Mouse (Mus musculus): Measurements from ENCODE around the gene Olfr820. TPM values are rescaled to one million over a fixed set of nuclear protein-coding genes. Genes with fewer than 3 reads are reported as not detected.
"Not testable (repeated sequence)": the region's sequence is repeated elsewhere in the genome, so short reads cannot be mapped to it uniquely, and the experiment has no call there.

Olfr820 gene
- not detected for total RNA-seq (2022)

DNA sequence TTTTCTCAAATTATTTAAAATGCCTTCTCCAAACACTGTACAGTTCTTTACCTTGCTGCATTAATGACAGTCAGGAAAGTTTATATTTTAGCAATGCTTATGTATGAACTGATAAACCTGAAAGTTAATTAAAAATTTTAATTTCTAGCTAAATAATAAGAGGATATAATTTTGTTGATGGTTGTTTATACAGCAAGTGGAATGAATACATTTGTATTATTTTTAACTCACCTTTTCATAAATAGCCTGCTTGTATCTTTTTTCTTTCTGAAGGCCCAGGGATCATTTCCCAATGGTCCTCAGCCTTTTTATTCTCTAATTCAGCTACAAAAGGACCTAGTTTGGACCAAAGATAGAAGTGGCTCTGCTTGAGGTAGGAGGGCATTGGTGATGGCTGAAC lies at the start of gene Olfr820:
TSS of gene Olfr820 (plus strand) at position 301 of the 400 bp plus-strand sequence.
- no peak for DNase-seq (ENCODE audit: low spot score in 2 of 2)

DNA sequence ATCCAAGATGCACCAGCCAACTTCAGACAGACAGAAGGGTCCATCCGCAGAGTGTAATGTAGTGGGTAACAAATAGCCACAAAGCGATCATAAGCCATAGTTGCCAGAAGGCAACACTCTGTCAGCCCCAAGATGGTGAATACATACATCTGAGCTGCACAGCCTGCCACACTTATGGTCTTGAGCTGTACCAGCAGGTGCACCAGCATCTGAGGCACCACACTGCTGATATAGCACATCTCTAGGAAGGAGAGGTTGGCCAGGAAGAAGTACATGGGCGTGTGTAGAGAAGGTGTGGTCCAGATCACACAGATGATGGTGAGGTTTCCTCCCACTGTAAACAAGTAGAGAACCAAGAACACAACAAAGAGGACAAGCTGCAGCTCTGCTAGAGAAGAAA lies 46.2 kb upstream of the Olfr820 start:
- DNase-seq (ENCODE audit: low spot score in 2 of 2): not testable (repeated sequence)

GRCm38 (mm10) chr10:129967166-129967565 lies 45.3 kb upstream of the Olfr820 start, which contains the start of gene Olfr819:
Gene Olfr819, minus strand, starts transcription at chr10:129967266.
- DNase-seq (ENCODE audit: low spot score in 2 of 2): not testable (repeated sequence)

GRCm38 (mm10) chr10:129972994-129973393 lies 39.4 kb upstream of the Olfr820 start:
- not testable (repeated sequence) for DNase-seq (ENCODE audit: low spot score in 2 of 2)

- DNase-seq (ENCODE audit: low spot score in 2 of 2): not testable (repeated sequence)
Observed at GRCm38 (mm10) chr10:129976040-129976439, 36.4 kb upstream of the Olfr820 start, which contains the start of gene Olfr247. Gene Olfr247, minus strand, starts transcription at chr10:129976140.

- DNase-seq (ENCODE audit: low spot score in 2 of 2): not testable (repeated sequence)
Observed at GRCm38 (mm10) chr10:129981867-129982266, 30.6 kb upstream of the Olfr820 start.

GRCm38 (mm10) chr10:129984962-129985361 lies 27.5 kb upstream of the Olfr820 start, which contains the start of gene Gm10310:
Gene Gm10310, minus strand, starts transcription at chr10:129985062.
- DNase-seq (ENCODE audit: low spot score in 2 of 2): not testable (repeated sequence)

DNA sequence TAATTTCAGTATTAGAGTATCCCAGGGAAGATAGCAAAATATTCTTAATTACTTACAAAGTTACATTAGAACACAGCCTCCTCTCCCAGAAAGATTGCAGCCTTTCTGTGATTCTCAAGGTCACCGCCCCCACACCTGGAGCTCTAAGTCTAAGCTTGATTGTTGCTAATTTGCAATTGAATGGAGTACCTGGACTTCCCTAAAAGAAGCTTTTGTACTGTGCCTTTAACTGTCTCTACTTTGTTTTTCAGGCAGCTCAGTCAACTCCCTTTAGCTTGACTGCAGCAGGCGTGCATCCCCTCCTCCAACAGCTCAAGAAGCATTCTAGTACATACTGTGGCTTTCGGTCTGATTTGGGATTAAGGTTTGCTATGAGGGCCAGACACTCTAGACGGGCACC lies 8.3 kb upstream of the Olfr820 start:
- not testable (repeated sequence) for DNase-seq (ENCODE audit: low spot score in 2 of 2)

DNA sequence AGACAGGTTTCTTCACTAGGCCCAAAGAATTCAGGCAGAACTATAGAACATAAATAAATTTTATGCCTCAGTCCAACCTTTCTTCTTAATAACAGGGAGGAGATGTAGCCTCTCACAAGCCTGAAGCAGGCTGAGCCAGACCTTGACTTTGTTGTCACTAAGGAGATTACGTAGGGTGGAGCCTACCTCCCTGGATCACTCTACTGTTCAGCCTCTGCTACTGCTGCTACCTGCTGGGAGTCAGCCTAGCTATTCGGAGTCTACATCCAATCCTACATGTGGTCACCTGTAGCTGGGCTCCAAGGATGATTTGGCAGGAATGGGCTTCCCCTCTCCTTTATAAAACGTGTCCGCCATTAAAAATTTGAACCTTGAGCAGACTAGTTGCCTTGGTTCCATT lies 7.1 kb upstream of the Olfr820 start:
- not testable (repeated sequence) for DNase-seq (ENCODE audit: low spot score in 2 of 2)

DNA sequence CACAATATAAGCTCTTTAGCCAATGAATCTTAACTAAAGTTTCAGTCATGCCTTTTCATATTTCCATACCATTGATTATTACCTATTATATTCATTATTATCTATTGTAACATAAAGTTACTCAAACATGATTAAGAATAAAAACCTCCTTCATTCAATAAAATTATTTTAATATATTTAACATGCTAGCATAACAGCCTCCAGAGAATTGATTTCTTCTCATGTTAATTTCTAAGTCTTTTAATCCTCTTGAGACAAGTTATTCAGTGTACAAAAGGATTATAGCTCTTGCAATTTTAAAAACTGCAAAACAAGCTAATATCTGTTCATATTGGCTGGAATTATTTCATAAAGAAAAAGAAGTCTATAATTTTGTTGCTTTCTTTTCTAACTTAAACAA lies 17.6 kb downstream of the Olfr820 start, which contains the start of gene Olfr821:
TSS of gene Olfr821 (plus strand) at position 301 of the 400 bp plus-strand sequence.
- DNase-seq (ENCODE audit: low spot score in 2 of 2): no peak

DNA sequence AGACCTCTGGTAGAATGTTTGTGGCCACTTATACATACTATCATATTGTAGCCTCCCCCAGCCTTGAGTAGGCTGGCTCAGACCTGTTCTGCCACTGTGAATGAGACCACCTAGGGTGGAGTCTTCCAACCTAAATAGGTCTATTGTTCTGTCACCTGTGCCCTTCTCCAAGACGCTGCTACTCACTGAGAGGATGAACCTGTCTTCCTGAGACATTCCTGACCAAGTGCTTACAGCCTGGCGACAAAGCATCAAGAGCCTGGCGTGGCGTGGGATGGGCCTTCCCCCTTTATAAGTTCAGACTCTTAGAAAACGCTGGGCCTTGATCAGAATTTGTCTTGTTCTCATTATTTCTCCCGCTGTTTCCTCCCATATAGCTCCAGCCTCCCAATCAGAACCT lies 24.7 kb downstream of the Olfr820 start:
- no peak for DNase-seq (ENCODE audit: low spot score in 2 of 2)

Other genes starting within 250 kb of the Olfr820 start
- not detected for gene Olfr808, start 247.1 kb upstream of the Olfr820 start, total RNA-seq (2022)
- not detected for gene Olfr809, start 238.0 kb upstream of the Olfr820 start, total RNA-seq (2022)
- gene Olfr810, start 217.7 kb upstream of the Olfr820 start, total RNA-seq (2022): not detected
- gene Olfr811, start 208.2 kb upstream of the Olfr820 start, total RNA-seq (2022): not detected
- not detected for gene Olfr812, start 166.5 kb upstream of the Olfr820 start, total RNA-seq (2022)
- gene Olfr813, start 157.3 kb upstream of the Olfr820 start, total RNA-seq (2022): not detected
- gene Olfr814, start 132.8 kb upstream of the Olfr820 start, total RNA-seq (2022): not detected
- not detected for gene Olfr815, start 106.8 kb upstream of the Olfr820 start, total RNA-seq (2022)
- gene Olfr816, start 97.0 kb upstream of the Olfr820 start, total RNA-seq (2022): not detected
- not detected for gene Olfr818, start 63.5 kb upstream of the Olfr820 start, total RNA-seq (2022)
- gene Olfr819, start 45.4 kb upstream of the Olfr820 start, total RNA-seq (2022): not detected
- not detected for gene Olfr247, start 36.5 kb upstream of the Olfr820 start, total RNA-seq (2022)
- not detected for gene Gm10310, start 27.6 kb upstream of the Olfr820 start, total RNA-seq (2022)
- gene Olfr821, start 17.7 kb downstream of the Olfr820 start, total RNA-seq (2022): not detected
- gene Olfr822, start 58.6 kb downstream of the Olfr820 start, total RNA-seq (2022): not detected
- gene Olfr823, start 102.8 kb downstream of the Olfr820 start, total RNA-seq (2022): not detected
- not detected for gene Olfr824, start 117.4 kb downstream of the Olfr820 start, total RNA-seq (2022)
- gene Olfr825, start 154.1 kb downstream of the Olfr820 start, total RNA-seq (2022): not detected
- gene Olfr826, start 171.6 kb downstream of the Olfr820 start, total RNA-seq (2022): not detected
- not detected for gene Olfr827, start 201.8 kb downstream of the Olfr820 start, total RNA-seq (2022)

Measured in left cerebral cortex, adult 8-10 months (tissue).